In genomic region chr3:122293223-122293953, GRCm38 (mm10) we compare ENCODE assay signal across 8 mouse cellular contexts. TPM values are rescaled to one million over a fixed set of nuclear protein-coding genes. Genes with fewer than 3 reads are reported as not detected.
A peak's percentile ranks its signal among the peaks of the same experiment; 100 is the strongest.
DNase-seq lines count a peak whose midpoint lies in the region; ATAC-seq and TF ChIP-seq lines count a peak whose summit lies in the region.

No protein-coding gene starts in this region.

- intact Hi-C loops in heart, postnatal 25 days (cut with DNase I), result loop anchor here (10.0 kb wide), 2 partner anchors 329 to 631 kb away; partner anchors contain the start of gene 1810037I17Rik

- DNase-seq in retina, postnatal 7 days (ENCODE audit: low read depth, low spot score), result peak; percentile 67
- no peak for DNase-seq in retina, embryonic 14.5 days (ENCODE audit: low spot score)
- peak; percentile 83 for DNase-seq in heart, postnatal 25 days (ENCODE audit: low spot score)
- DNase-seq in midbrain, postnatal 0 days (ENCODE audit: low spot score), result no peak

- no peaks in the 10 kb centered on the region for H3K36me3 ChIP-seq in embryonic facial prominence, embryonic 15.5 days
- H3K36me3 ChIP-seq in limb, embryonic 15.5 days, result no peaks in the 10 kb centered on the region
- no peaks in the 10 kb centered on the region for H3K36me3 ChIP-seq in midbrain, postnatal 0 days (ENCODE audit: insufficient read depth, low read length)

- peak overlapping the region; percentile 97 for H3K27ac ChIP-seq in embryonic facial prominence, embryonic 15.5 days (replicated peaks)
- peak overlapping the region; percentile 98 for H3K27ac ChIP-seq in limb, embryonic 15.5 days
- peak overlapping the region; percentile 100 for H3K27ac ChIP-seq in midbrain, postnatal 0 days (ENCODE audit: low read depth, low read length)

- under 1% methylated on average over 95 of the region's 105 CpGs for WGBS in embryonic facial prominence, embryonic 15.5 days
- under 1% methylated on average over 100 of the region's 105 CpGs for WGBS in limb, embryonic 15.5 days
- 1% methylated on average over 91 of the region's 105 CpGs for WGBS in midbrain, postnatal 0 days

- TF ChIP-seq CTCF in midbrain, postnatal 0 days (IDR thresholded peaks at IDR 0.05), result no peak

- H3K4me3 ChIP-seq in embryonic facial prominence, embryonic 15.5 days (replicated peaks), result peak overlapping the region; percentile 91
- peak overlapping the region; percentile 94 for H3K4me3 ChIP-seq in limb, embryonic 15.5 days
- H3K4me3 ChIP-seq in midbrain, postnatal 0 days (ENCODE audit: low read depth, low read length), result peak overlapping the region; percentile 88

- H3K9ac ChIP-seq in embryonic facial prominence, embryonic 15.5 days, result peak overlapping the region; percentile 69
- H3K9ac ChIP-seq in limb, embryonic 15.5 days, result peak overlapping the region; percentile 85
- H3K9ac ChIP-seq in midbrain, postnatal 0 days (replicated peaks; ENCODE audit: low read length, poor library complexity, severe bottlenecking), result peak overlapping the region; percentile 96

- ATAC-seq in activated CD4-positive, CD25-positive, alpha-beta regulatory T cell, adult 4 months, result peak; percentile 29
- peak; percentile 86 for ATAC-seq in embryonic facial prominence, embryonic 15.5 days (ENCODE audit: insufficient number of reproducible peaks, low FRiP score, low TSS enrichment, low read depth)
- peak; percentile 72 for ATAC-seq in limb, embryonic 15.5 days (ENCODE audit: insufficient number of reproducible peaks, low FRiP score, low TSS enrichment, low read depth)
- ATAC-seq in midbrain, postnatal 0 days (ENCODE audit: low FRiP score), result peak; percentile 87
- no peak for ATAC-seq in monocyte, adult 5-6 weeks (replicated peaks; ENCODE audit: insufficient number of reproducible peaks, low FRiP score, low TSS enrichment, poor library complexity, severe bottlenecking)

- H3K9me3 ChIP-seq in embryonic facial prominence, embryonic 15.5 days (replicated peaks), result no peaks in the 10 kb centered on the region
- no peaks in the 10 kb centered on the region for H3K9me3 ChIP-seq in limb, embryonic 15.5 days
- H3K9me3 ChIP-seq in midbrain, postnatal 0 days (ENCODE audit: low read length), result no peaks in the 10 kb centered on the region

- no peaks in the 10 kb centered on the region for H3K27me3 ChIP-seq in embryonic facial prominence, embryonic 15.5 days
- no peaks in the 10 kb centered on the region for H3K27me3 ChIP-seq in limb, embryonic 15.5 days
- H3K27me3 ChIP-seq in midbrain, postnatal 0 days (ENCODE audit: insufficient read depth, low read length), result no peaks in the 10 kb centered on the region

- peak overlapping the region; percentile 61 for H3K4me2 ChIP-seq in embryonic facial prominence, embryonic 15.5 days (replicated peaks)
- peak overlapping the region; percentile 87 for H3K4me2 ChIP-seq in limb, embryonic 15.5 days
- peak overlapping the region; percentile 84 for H3K4me2 ChIP-seq in midbrain, postnatal 0 days (ENCODE audit: low read depth, low read length, poor library complexity, severe bottlenecking)

- peaks cover 20% of the 10 kb centered on the region for H3K4me1 ChIP-seq in embryonic facial prominence, embryonic 15.5 days
- peaks cover 38% of the 10 kb centered on the region for H3K4me1 ChIP-seq in limb, embryonic 15.5 days
- H3K4me1 ChIP-seq in midbrain, postnatal 0 days (ENCODE audit: insufficient read depth, low read length), result peaks cover 6% of the 10 kb centered on the region

RNA-seq across cellular contexts. Expression of gene Bcar3, which starts 0.5 kb away (rescaled TPM):
- under 1 TPM; 0.61 to 0.70 TPM for polyA plus RNA-seq in activated CD4-positive, CD25-positive, alpha-beta regulatory T cell, adult 4 months (2017; shearing (Covaris generic))
- 11.3 and 12.6 TPM in 2 replicates for polyA plus RNA-seq in embryonic facial prominence, embryonic 15.5 days (2015; fragmentation: Nextera tagmentation; extraction: Ambion mirVana)
- 1 to 10 TPM; 6.4 to 7.2 TPM for total RNA-seq in heart, postnatal 25 days (2021)
- 7.8 and 9.1 TPM in 2 replicates for polyA plus RNA-seq in limb, embryonic 15.5 days (2015; fragmentation: Nextera tagmentation; extraction: Ambion mirVana)
- 11.4 and 27.2 TPM in 2 replicates for total RNA-seq in midbrain, postnatal 0 days (2014; rRNA removed)
- polyA plus RNA-seq in midbrain, postnatal 0 days (2015; fragmentation: Nextera tagmentation; extraction: Ambion mirVana), result 5.5 and 6.0 TPM in 2 replicates
- total RNA-seq in monocyte, adult 5-6 weeks (2017), result 5.9 to 13.0 TPM (median 7.0 TPM) in 3 replicates

RNA-seq across cellular contexts. Expression of gene Dnttip2, which starts 19.2 kb away (rescaled TPM):
- polyA plus RNA-seq in activated CD4-positive, CD25-positive, alpha-beta regulatory T cell, adult 4 months (2017; shearing (Covaris generic)), result 100 to 1,000 TPM in 1 of 2 experiments, 10 to 100 TPM in 1; 92.1 to 105 TPM
- polyA plus RNA-seq in embryonic facial prominence, embryonic 15.5 days (2015; fragmentation: Nextera tagmentation; extraction: Ambion mirVana), result 63.8 and 65.0 TPM in 2 replicates
- 10 to 100 TPM; 23.8 to 26.0 TPM for total RNA-seq in heart, postnatal 25 days (2021)
- polyA plus RNA-seq in limb, embryonic 15.5 days (2015; fragmentation: Nextera tagmentation; extraction: Ambion mirVana), result 59.6 and 63.9 TPM in 2 replicates
- total RNA-seq in midbrain, postnatal 0 days (2014; rRNA removed), result 10.8 and 22.8 TPM in 2 replicates
- 43.9 and 50.1 TPM in 2 replicates for polyA plus RNA-seq in midbrain, postnatal 0 days (2015; fragmentation: Nextera tagmentation; extraction: Ambion mirVana)
- total RNA-seq in monocyte, adult 5-6 weeks (2017), result 121 to 170 TPM (median 151 TPM) in 3 replicates

RNA-seq across cellular contexts. Expression of gene Gclm, which starts 48.0 kb away (rescaled TPM):
- polyA plus RNA-seq in activated CD4-positive, CD25-positive, alpha-beta regulatory T cell, adult 4 months (2017; shearing (Covaris generic)), result 1 to 10 TPM; 5.2 to 6.0 TPM
- 68.6 and 74.2 TPM in 2 replicates for polyA plus RNA-seq in embryonic facial prominence, embryonic 15.5 days (2015; fragmentation: Nextera tagmentation; extraction: Ambion mirVana)
- 10 to 100 TPM; 47.0 to 51.4 TPM for total RNA-seq in heart, postnatal 25 days (2021)
- polyA plus RNA-seq in limb, embryonic 15.5 days (2015; fragmentation: Nextera tagmentation; extraction: Ambion mirVana), result 45.7 and 56.6 TPM in 2 replicates
- total RNA-seq in midbrain, postnatal 0 days (2014; rRNA removed), result 21.6 and 27.7 TPM in 2 replicates
- polyA plus RNA-seq in midbrain, postnatal 0 days (2015; fragmentation: Nextera tagmentation; extraction: Ambion mirVana), result 44.3 and 51.2 TPM in 2 replicates
- 15.3 to 20.7 TPM (median 18.5 TPM) in 3 replicates for total RNA-seq in monocyte, adult 5-6 weeks (2017)

Comparison
In these comparisons a context has a peak if more than half of its experiments do, and no peak if none do; other contexts are left out.
1. DNase-seq: peak in retina, postnatal 7 days (single experiment) and heart, postnatal 25 days (single experiment); none in retina, embryonic 14.5 days (single experiment) and midbrain, postnatal 0 days (single experiment).
2. Peak in every context shown above with its lines, with median percentiles within 50 percentile points of each other: H3K27ac ChIP-seq, H3K4me2 ChIP-seq, H3K4me3 ChIP-seq and H3K9ac ChIP-seq.